Mouse (Mus musculus): Measurements from ENCODE around the gene Vmn2r88.

- no peak for TF ChIP-seq GATA1 (IDR thresholded peaks at IDR 0.05; ENCODE audit: borderline replicate concordance, low read length)
- TF ChIP-seq FLI1 (IDR thresholded peaks at IDR 0.05; ENCODE audit: low read length), result no peak
Measured at GRCm38 (mm10) chr14:51410520-51410919, at the start of gene Vmn2r88.

All from megakaryocyte, embryonic 14.5 days (primary cell).